Mouse (Mus musculus) 3134 (cell line): ENCODE data around the gene Sptbn2.
A peak's percentile ranks its signal among the peaks of the same experiment; 100 is the strongest.

ENCODE experiments used
- DNase-seq: peaks from one replicate; pipeline ENCODE4 v3.0.0-alpha.2; 2011; ENCODE audit warnings: low spot score; ENCODE audit not compliant: insufficient read length; ENCODE audit errors: extremely low read depth

The Sptbn2 gene

GRCm38 (mm10) chr19:4711098-4711600 is at the start of gene Sptbn2:
Gene Sptbn2 (plus strand): TSS chr19:4711167.
- DNase-seq: no peak

GRCm38 (mm10) chr19:4666815-4667214 is 44.2 kb upstream of the Sptbn2 start:
- DNase-seq: no peak

- no peak for DNase-seq
Measured at GRCm38 (mm10) chr19:4670776-4671175, 40.2 kb upstream of the Sptbn2 start.

DNA sequence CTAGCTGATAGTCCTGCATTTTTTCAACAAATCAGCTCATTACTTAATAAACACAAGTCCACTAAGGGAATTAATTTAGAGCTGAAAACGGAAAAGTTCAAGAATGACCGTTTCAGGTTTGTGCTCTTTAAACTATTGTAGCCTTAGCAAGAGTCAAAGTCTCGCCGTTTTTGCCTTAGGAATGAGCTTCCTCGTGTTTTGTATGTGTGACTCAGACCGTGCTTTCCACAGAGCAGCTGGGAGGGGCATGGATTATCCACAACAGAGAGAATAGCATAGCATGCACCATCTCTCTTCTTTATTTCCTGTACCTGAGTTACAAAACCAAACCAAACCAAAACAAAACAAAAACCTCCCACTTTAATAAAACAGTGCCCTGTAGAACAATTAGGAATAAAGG is 38.6 kb upstream of the Sptbn2 start:
- no peak for DNase-seq

- DNase-seq: no peak
Measured at GRCm38 (mm10) chr19:4694346-4694745, 16.6 kb upstream of the Sptbn2 start.

GRCm38 (mm10) chr19:4697121-4697520 is 13.8 kb upstream of the Sptbn2 start:
- DNase-seq: no peak

GRCm38 (mm10) chr19:4697721-4698120 is 13.2 kb upstream of the Sptbn2 start:
- no peak for DNase-seq

DNA sequence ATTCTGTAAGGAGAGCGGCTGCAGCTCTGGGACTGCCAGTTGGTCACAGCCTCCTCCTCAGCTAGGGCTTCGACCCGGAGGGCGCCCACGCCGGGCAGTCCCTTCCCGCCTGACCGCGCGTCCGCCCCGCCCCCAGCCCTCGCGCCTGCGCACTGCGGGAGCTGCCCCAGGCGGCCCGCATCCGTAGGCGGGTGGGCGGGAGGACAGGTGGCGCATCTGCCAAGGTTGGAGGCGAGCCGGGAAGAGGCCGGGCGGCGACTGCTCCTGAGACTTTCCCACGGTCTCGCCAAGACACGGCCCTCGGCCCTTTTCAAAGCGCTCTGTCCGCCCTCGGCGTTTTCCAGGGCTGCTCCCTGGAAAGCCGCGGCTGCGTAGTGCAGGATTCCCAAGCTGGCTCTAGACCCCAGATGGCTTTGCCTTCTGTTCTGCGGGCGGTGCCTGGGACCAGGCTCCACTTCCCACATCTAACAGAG is 12.7 kb upstream of the Sptbn2 start, which contains the start of gene Gm960:
Gm960 (minus strand) TSS at position 464 of the 473 bp plus-strand sequence.
- DNase-seq: no peak

DNA sequence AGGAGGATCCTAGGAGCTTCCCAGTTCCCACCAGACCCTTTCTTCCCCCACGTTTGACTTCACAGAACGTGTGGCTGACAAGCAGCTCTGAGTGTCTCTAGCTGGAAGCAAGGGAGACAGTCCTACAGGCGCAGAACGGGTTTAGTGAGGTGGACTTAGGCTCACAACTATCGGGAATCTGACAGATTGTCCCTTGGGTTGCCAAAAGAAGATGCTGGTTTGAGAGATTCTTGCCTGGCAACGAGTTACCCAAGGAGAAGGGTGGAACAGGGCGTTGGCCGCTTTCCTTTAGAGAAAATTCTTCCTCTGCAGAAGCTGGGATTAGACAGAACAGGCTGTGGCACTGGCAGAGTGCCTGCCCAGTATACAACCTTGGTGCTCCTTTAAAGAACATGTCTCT is 12.1 kb upstream of the Sptbn2 start:
- DNase-seq: no peak

GRCm38 (mm10) chr19:4699821-4700220 is 11.1 kb upstream of the Sptbn2 start:
- DNase-seq: no peak

DNA sequence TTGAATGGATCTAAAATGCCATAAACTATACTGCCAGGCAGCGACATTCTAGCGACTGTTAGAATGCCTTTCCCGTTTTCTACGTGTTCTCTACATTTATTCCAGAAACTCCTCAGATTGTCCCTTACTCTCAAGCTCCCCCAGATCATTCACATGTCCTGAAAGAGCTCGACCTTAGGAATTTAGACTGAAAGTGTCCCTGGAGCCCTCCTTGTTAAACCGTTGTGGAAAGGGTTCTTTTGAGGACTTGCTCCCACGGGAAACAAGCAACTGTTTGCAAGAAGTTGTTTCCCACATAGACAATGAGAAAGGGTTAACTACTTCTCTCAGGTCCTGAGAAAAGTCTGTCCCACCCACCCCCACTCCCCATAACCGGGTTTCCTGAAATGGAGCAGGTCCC is 10.3 kb upstream of the Sptbn2 start:
- DNase-seq: no peak

DNA sequence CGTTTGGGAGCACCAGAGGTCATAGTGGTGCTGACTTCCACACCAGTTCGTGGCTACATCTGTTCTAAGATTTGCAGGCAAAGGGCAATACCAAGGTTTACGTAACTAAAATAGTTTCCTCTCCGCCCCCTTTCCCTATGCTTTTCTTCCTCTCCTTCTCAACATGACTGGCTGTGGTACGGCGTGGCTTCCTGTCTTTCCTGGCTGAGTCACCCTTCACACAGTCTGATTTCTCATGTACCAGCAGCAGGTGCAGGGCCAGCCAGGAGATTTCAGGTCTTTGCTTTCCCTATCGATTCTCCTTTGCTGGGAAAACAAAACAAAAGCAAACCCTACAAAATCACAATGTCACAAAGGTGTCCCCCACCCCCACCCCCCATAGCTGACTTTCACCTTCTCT is 9.7 kb upstream of the Sptbn2 start:
- DNase-seq: no peak

GRCm38 (mm10) chr19:4708765-4709164 is 2.2 kb upstream of the Sptbn2 start:
- DNase-seq: no peak

- DNase-seq: no peak
Measured at GRCm38 (mm10) chr19:4711601-4712155, 711 bp downstream of the Sptbn2 start.

DNA sequence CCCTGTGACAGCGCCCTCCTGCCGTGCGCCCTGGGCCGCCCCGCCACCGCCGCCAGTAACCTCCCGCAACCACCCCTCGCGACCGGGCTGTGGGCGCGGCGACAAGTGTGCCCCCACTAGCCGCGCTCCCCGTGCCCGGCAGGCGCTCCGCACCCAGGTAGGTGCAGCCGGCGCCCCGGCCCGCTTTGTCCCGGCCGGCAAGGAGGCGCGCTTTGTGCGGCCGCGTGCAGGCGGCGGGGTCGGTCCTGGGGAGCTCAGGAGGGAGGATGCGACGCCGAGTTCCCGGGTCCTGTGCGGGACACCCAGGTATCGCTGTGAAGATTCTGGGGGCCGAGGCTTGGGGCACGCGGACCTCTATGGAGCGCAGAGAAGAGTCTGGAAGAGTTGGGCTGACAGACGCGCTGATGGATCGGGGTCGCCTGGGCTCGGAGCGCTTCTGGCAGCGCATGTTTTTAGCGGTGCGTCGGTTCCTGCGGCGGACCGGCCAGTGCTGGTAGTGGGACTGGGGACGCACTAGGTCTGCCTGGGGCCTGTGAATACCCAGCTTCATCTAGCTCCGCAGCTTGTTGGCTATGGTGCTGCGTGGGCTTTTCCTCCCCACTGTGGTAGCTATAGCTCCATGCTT is 1.3 kb downstream of the Sptbn2 start:
- no peak for DNase-seq

- no peak for DNase-seq
Measured at GRCm38 (mm10) chr19:4712781-4713526, 2.0 kb downstream of the Sptbn2 start.

- no peak for DNase-seq
Measured at GRCm38 (mm10) chr19:4713886-4714285, 2.9 kb downstream of the Sptbn2 start.

- DNase-seq: no peak
Measured at GRCm38 (mm10) chr19:4716756-4717155, 5.8 kb downstream of the Sptbn2 start.

- DNase-seq: no peak
Measured at GRCm38 (mm10) chr19:4717281-4717680, 6.3 kb downstream of the Sptbn2 start.

DNA sequence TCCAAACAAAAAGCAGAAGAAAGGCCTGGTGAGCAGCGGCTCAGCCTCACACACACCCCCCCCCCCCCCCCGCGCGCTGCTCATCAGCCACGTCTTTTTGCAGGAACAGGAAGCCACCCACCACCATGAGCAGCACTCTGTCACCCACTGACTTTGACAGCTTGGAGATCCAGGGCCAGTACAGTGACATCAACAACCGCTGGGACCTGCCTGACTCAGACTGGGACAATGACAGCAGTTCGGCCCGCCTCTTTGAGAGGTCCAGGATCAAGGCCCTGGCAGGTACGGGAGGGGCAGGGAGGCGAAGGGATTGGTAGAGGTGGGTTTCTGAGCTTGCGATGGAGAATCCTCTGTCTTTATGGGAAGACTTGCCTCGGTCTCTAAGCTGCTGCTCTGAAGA is 7.7 kb downstream of the Sptbn2 start:
- no peak for DNase-seq

- DNase-seq: peak; percentile 47
Measured at GRCm38 (mm10) chr19:4719351-4719764, 8.4 kb downstream of the Sptbn2 start.

DNA sequence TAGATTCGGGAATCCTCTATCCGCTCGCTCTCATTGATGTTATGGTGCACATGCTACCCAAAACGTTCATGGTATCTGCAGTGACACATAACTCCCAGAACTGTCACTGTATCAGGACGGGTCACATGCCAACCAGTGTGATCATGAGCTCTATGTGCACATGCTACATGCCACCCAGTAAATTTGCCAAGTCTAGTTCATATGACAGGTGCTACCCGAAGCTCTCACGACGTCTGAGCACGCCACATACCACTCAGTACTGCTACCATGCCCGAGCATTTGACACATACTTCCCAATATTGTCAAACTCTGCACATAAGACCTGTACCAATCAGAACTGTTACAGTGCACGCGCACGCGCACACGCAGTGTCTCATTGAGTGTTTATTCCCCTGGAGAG is 9.1 kb downstream of the Sptbn2 start:
- no peak for DNase-seq
